Mouse (Mus musculus) mature B cell (primary cell): ENCODE data around the gene Mrpl17.
"Not testable (repeated sequence)": the region's sequence is repeated elsewhere in the genome, so short reads cannot be mapped to it uniquely, and the experiment has no call there.

Experiments
- in situ Hi-C: fragments of 300-500 bp; cut with MboI; formaldehyde crosslinking; loops from 2 replicates; pipeline ENCODE4 v1.14.3; 2019

The Mrpl17 gene

DNA sequence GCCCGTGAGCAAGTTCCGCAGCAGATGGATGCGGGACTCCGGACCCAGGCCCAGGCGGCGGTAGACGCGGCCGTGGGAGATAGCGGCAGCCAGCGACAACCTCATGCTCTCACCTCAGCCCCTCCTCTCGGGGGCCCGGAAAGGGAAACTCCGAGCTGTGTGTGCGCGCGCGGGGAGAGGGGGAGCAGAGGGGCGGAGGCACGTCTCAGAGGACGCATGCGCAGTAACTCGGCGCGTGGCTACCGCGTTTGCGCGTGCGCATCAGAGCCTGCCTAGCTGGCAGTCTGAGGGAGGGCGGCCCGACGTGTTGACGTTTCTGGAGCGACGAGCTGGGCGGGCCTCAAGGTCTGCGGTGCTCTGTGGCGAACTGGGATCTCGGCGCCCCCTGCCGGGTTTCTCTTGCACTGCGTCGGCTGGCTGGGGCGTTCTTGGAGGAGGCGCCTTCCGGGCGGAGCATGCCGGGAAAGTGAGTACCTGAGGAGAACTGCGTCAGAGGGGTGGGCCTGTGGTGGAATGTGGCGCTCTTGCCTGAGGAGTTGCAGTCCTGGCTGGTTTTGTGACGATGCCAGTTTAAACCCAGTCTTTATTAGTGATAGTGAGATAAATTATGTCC is at the start of gene Mrpl17:
Gene Mrpl17 (minus strand): TSS at position 223 of the 613 bp plus-strand sequence.
- in situ Hi-C loops = loop anchor here (5.0 to 10.0 kb wide), 2 partner anchors 74 to 1234 kb away; partner anchors contain the start of genes Ilk and Rrp8

DNA sequence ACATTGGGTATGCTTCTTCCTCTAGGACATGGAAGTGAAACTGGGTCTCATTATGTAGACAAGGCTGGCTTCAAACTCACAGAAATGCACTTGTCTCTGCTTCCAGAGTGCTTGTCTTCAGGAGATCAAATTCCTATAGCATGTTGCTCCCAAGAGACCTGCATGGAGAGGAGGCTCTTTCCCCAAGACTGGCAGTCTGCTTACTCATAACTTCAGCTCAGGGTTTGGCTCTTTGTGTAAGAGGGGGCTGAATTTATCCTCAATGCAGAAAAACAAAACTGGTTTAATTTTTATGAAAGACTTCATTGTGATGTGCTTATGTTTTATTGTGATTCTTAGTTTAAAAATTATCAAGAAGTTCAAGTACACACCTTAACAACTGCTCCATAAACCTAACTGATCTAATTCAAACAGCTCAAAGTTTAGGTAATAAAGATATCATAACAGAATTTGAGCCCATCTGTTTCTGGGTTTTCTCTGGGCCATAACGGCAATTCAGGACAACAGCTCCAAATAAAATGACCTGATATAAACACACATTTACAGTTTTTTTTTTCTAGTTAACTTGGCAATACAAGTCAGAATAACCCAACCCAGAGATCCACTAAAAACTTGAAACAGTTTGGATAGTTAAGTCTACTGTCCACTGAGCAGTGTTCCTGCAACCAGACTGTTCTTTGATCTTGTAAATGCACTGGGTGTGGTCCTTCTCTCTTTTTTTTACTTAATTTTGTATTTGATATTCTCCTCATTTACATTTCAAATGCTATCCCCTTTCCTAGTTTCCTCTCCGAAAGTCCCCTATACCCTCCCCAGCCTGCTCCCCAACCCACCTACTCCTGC is 45.0 kb upstream of the Mrpl17 start:
- in situ Hi-C loops = not testable (repeated sequence)

GRCm38 (mm10) chr7:105824281-105824680 is 13.4 kb upstream of the Mrpl17 start:
- in situ Hi-C loops = no loop called here

DNA sequence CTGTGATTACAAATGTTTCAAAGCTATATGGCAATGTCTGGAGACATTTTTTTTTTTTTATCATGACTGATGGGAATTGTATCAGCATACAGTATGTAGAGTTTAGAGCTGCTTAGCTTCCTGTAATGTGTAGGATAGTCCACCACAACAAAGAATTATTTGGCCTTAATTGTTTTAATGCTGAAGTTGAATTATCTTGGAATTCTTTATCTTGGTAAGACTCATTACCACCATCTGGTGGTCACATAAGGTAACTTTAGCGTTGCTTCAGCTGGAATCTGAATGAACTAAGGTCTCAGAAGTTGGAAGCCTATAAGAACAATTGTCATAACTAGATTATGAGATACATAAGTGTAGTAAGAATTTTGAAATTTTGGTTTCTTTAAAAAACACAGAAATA is 7.6 kb upstream of the Mrpl17 start:
- in situ Hi-C loops = loop anchor here (10.0 kb wide), 1 partner anchor 1226 kb away; no protein-coding TSS in a partner anchor

DNA sequence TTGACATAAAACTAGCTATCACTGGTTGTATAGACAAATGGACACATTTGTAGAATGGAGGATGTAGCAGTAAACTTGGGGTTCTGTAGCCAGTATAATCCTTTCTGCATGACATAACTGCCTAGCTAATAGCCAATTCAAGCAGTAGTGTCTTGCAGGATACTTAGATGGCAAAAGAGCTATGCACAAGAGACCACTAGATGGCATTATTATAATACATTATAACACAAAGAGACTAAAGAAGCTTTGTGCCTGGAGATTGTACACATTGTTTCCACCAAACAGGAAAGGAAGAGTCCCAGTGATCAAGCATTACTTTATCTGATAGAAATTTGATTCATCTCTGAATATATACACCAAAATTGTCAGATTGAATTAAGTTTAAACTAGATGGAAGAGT is 5.8 kb upstream of the Mrpl17 start:
- in situ Hi-C loops = loop anchor here (10.0 kb wide), 1 partner anchor 1228 kb away; no protein-coding TSS in a partner anchor

DNA sequence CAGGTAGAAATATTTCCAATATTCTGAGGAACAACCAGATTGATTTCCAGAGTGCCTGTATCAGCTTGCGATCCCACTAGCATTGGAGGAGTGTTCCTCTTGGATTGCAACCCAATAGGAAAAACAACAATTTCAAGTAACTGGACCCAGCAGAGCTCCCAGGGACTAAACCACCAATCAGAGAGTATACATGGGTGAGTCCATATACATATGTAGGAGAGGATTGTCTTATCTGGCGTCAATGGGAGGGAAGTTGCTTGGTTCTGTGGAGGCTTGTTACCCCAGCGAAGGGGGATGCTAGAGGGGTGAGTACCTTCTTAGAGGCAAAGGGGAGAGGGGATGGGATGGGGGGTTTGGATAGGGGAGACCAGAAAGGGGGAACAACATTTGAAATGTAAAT is 2.4 kb upstream of the Mrpl17 start:
- in situ Hi-C loops = loop anchor here (5.0 to 10.0 kb wide), 2 partner anchors 76 to 1231 kb away; partner anchors contain the start of genes Ilk and Rrp8

DNA sequence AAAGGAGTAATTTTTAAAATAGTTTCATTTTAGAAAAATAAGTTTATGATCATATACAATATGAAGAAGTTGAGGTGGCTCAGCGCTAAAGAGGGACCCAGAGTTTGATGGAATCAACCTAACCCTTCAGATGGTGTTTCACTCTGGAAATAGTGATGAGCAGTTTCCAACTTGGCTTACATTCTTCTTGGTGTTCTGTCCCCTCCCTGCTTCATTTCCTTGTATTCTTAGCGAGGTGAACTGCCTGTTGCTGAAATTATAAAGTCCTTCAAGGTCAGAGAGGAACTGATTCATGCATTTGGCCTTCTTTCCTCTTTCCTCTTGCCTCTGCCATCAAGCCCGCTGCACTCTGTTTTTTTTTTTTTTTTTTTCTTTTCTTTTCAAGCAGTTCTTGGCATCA is 1.7 kb upstream of the Mrpl17 start:
- in situ Hi-C loops = loop anchor here (5.0 to 10.0 kb wide), 2 partner anchors 75 to 1232 kb away; partner anchors contain the start of genes Ilk and Rrp8

- in situ Hi-C loops = loop anchor here (5.0 to 10.0 kb wide), 2 partner anchors 74 to 1233 kb away; partner anchors contain the start of genes Ilk and Rrp8
Observed at GRCm38 (mm10) chr7:105811516-105811915, 617 bp upstream of the Mrpl17 start.

DNA sequence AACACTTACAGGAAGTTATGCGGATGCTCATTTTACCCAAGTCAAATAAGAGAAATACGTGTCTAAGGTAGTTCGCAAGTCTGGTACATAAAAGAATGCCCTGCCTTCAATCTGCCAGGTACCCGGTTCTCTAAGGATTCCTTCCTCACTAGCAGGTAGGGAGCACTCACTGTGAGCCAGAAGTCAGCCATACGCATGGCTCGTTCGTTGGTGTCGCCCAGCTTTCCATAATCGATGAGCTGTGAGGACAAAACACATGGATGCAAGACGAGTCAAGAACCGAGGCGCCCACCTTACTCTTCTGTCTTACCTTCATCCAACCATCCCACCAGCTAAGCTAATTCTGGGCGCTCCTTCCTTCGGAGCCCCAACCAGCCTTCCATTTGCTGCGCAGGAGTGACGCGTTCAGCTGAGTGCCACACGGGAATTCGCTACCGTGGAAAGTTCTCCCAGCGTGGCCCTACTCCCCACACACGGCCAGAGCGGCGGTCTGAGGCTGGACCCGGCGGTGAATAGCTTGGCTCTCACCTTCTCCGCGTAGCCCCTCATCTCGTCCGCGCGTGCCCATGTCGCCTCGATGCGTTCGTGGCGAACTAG is 521 bp downstream of the Mrpl17 start:
- in situ Hi-C loops = loop anchor here (5.0 to 10.0 kb wide), 2 partner anchors 73 to 1234 kb away; partner anchors contain the start of genes Ilk and Rrp8

- in situ Hi-C loops = loop anchor here (5.0 to 10.0 kb wide), 2 partner anchors 73 to 1235 kb away; partner anchors contain the start of genes Ilk and Rrp8
Observed at GRCm38 (mm10) chr7:105809836-105810235, 1.1 kb downstream of the Mrpl17 start.

DNA sequence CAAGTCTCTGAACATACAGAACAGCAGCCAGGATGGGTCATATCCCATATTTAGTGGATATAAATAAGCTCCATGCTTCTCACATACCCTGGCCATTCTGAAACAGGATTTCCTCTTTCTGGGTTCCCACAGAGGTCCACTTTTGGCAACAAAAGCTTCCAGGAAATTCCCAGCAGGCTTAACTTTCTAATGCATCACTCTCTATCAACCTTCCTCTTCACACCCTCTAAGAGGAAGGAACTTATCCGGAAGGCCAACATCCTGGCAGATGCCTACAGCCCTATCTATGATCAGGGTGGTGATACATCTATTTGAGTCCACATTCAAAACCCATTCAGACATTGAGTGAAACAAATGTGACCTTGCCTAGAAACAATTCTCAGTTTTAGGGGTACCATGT is 2.5 kb downstream of the Mrpl17 start:
- in situ Hi-C loops = no loop called here

GRCm38 (mm10) chr7:105806716-105807115 is 4.2 kb downstream of the Mrpl17 start:
- in situ Hi-C loops = no loop called here

DNA sequence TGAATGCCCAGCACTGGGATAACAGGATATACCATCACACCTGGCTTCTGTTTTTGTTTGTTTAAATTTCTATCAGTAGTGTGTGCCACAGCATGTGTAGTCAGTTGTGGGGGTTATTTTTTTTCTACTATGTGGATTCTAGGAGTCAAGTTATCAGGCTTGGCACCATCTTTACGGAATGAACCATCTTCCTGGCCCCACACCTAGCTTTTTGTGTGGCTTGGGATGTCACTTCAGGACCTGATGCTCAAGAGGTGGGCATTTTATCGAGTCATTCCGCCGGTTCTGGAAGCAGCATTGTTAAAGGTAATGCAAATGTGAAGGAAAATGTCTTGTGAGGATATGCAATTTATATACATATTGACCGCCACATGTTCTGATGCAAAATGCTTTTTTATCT is 4.8 kb downstream of the Mrpl17 start:
- in situ Hi-C loops = no loop called here

DNA sequence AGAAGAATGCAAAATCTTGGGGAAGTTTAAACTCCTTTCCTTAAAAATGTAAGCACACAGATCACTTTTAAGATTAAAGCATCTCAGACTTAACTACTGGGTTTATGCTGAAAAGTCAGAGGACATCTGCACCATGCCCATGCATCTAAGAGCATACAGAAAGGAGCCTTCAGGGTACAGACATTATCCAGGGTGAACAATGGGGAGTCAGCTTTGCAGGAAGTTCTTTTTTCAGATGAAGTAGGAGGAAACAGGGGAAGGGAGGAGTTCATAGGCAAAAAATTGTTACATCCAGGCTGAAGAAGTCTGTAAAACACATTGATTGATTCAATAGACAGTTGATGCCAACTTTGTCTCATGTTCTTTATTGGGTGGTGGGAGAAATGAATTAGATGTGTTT is 7.5 kb downstream of the Mrpl17 start:
- in situ Hi-C loops = no loop called here

DNA sequence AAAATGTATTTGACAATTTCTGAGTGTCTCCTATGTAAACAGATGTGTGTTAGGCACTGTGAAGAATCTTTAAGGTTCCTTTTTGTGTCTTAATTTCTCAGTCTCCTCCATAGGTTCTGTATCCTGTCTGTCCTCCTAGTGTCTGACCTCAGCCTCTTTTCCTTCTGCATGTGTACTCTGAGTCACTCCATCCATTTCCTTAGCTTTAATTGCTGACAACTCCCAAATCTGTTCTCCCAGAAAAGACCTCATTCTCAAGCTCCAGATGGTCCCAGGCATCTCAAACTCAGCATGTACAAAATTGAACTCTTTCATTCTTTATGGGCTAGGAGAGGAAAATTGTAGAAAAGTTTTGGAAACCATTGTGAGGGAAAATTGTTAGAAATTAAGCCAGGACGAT is 8.1 kb downstream of the Mrpl17 start:
- in situ Hi-C loops = no loop called here

DNA sequence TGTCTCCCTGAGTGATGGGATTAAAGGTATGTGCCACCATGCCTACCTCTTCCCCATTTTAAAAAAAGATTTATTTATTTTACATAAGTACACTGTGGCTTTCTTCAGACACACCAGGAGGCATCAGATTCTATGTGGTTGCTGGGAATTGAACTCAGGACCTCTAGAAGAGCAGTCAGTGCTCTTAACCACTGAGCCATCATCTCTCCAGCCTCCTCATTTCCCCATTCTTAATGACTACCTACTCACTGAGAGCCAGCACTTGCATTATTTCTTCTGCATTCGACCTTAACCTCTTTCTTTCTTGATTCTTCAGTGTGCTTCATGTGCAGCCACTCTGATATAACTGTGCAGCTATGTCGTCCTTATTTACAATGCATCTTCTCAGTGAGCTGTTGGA is 8.6 kb downstream of the Mrpl17 start:
- in situ Hi-C loops = no loop called here

- in situ Hi-C loops = no loop called here
Observed at GRCm38 (mm10) chr7:105796972-105797371, 13.9 kb downstream of the Mrpl17 start.

DNA sequence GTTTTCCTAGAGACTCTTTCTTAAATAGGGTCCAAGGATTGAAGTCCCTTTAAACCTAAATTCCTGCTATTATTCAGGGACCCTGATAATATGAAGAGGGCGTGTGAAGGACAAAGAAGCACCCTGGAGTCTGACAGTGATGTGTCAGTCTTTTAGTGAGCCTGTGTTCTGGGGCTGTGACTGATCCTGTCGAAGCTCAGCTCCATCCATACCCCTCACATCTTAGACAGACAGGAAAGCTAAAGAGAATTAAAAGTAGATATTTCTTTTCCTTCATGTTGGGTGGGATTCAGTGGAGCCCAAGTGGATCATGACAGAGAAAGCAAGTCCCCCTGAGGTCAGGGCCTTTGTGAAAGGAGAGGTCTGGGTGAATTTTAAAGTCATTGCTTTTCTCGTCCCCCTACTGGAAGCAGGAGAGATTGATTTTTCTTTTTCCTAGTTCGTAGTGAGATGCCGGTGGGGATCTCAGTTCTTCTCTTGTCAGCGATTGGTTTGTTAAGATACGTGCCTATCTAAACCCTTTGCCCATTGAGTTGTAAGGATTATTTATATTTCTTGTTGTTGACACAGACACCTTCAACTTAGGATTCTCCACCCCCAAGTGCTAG is 15.0 kb downstream of the Mrpl17 start:
- in situ Hi-C loops = no loop called here

GRCm38 (mm10) chr7:105793701-105794100 is 17.2 kb downstream of the Mrpl17 start:
- in situ Hi-C loops = no loop called here

DNA sequence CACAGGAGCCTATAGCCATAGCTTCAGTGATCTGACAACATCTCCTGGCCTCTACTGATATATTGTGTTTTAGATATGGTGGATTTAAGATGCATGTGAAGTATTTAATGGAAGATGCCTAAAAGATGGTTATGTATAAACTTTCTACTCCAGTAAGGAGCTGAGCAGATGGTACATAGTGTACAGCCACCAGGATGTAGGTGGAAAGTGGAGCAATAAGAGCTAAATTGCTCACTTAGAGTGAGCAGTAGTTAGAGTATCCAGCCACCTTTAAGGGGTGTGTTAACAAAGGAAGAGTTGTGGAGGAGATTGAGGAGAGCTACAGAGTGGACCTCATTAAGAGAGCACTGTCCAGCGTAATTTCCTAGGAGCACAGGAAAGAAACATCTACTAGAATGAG is 19.8 kb downstream of the Mrpl17 start:
- in situ Hi-C loops = no loop called here

- in situ Hi-C loops = no loop called here
Observed at GRCm38 (mm10) chr7:105787285-105788140, 23.4 kb downstream of the Mrpl17 start, which contains the start of gene Dchs1. TSS of gene Dchs1 (minus strand) at chr7:105787654.
